Mouse (Mus musculus): ENCODE results near the gene Fndc3b.
"Not testable (repeated sequence)": the region's sequence is repeated elsewhere in the genome, so short reads cannot be mapped to it uniquely, and the experiment has no call there.

The Fndc3b gene

GRCm38 (mm10) chr3:27416786-27417185 is 294.3 kb downstream of the Fndc3b start:
- DNase-seq (ENCODE audit: low spot score): no peak

GRCm38 (mm10) chr3:27413566-27413965 is 297.5 kb downstream of the Fndc3b start:
- no peak for DNase-seq (ENCODE audit: low spot score)

DNA sequence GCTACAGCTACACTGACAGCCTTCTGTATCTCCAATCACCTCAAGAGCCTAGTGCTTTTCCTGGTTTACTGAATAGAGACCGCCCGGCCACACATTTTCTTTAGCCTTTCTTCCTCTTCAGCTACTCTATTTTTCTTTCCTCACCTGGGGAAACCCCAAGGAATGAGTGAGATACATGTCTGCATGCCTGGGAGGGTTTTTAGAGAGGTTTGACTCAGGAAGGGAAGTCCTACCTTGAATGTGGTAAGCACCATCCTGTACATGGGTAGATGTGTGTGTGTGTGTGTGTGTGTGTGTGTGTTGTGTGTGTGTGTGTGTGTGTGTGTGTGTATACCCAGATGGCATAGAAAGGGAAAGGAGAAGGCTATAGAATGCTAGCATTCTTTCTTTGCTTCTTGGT is 299.8 kb downstream of the Fndc3b start:
- no peak for DNase-seq (ENCODE audit: low spot score)

GRCm38 (mm10) chr3:27408564-27408963 is 302.5 kb downstream of the Fndc3b start:
- no peak for DNase-seq (ENCODE audit: low spot score)

DNA sequence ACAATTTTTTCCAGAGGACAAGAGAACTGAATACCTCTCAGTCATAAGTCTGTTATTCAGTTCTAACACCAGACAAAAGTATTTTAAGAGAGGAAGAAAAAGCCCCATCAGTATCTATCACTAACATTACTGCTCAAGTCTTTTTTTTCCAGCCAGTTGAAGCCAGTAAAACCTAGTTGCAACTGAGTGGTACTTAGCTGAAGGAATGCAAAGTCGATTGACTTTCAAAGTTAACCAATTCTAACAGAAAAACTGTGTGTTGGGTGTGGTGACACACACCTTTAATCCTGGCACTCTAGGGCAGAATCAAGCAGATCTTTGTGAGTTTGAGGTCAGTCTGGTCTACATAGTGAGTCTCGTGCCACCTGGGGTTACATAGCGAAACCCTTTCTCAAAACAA is 304.7 kb downstream of the Fndc3b start:
- DNase-seq (ENCODE audit: low spot score): no peak

DNA sequence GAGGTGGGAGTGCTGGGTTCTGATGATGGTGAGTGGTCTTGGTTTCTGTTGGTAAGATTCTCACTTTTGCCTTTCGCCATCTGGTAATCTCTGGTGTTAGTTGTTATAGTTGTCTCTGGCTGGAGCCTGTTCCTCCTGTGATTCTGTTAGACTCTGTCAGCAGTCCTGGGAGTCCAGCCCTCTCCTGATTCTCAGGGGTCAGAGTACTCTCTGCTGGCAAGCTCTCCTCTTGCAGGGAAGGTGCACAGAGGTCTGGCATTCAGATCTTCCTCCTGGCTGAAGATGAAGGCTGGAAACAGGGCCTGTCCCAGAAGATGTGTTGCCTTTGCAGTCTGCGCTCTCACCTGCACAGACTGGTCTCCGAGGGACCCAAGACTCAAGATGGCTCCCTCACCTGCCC is 310.1 kb downstream of the Fndc3b start:
- not testable (repeated sequence) for DNase-seq (ENCODE audit: low spot score)

DNA sequence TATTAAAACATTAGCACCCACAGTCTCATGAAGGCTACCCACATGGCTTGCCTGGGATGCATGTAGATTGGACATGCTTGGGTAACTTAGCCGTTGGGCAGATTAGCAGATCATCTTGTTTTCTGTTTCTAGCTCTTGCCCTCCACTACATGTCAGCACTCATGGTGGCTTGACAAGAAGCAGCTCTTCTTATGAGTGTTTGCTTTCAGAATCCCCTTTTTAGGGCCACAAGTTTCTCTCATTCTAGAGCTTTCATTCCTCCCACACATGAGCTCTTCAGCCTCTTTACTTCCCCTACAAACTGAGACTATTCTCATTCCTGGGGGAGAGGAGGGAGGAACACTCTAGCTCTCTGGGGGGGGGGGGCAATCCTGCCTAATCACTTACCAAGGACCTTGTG is 321.2 kb downstream of the Fndc3b start:
- no peak for DNase-seq (ENCODE audit: low spot score)

GRCm38 (mm10) chr3:27384836-27385235 is 326.3 kb downstream of the Fndc3b start:
- no peak for DNase-seq (ENCODE audit: low spot score)

DNA sequence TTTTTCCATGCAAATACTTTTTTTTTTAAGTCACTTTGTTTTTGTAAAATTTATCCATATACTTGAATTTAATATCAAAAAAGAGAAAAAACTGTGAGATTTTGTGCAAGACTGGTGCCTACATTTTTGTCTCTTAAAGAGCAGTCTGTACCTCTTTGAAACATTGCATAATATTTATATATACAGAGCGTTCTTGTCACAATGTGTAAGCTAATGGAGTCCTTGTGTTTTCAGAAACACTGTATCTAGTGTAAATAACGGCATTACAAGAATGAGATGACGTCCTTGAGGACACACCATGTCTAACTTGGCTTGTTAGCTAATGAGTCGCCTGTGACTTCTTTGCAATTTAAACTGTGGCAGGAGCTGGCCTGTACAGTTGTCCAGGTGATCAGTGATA is 333.2 kb downstream of the Fndc3b start:
- DNase-seq (ENCODE audit: low spot score): no peak

GRCm38 (mm10) chr3:27374396-27374795 is 336.7 kb downstream of the Fndc3b start:
- no peak for DNase-seq (ENCODE audit: low spot score)

GRCm38 (mm10) chr3:27371725-27372650 is 339.1 kb downstream of the Fndc3b start:
- no peak for DNase-seq (ENCODE audit: low spot score)

DNA sequence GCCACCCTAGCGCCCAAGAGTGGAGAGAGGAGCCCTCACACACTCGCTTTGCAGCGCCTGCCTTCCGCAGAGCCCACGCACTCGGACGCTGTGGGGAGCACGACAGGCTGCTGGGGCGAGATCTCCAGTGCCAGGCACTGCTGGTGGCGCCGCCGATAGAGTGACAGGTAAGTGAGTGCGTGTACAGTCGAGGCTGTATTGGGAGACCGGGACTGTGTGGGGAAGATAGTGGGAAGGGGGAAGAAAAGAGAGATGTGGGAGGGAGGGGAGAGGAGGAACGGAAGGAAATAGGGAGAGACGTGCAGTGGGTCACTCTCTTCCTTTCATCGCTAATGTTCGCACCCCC is 339.9 kb downstream of the Fndc3b start, which contains the start of gene Ghsr:
Gene Ghsr (plus strand): TSS at position 76 of the 346 bp plus-strand sequence.
- DNase-seq (ENCODE audit: low spot score): no peak

- DNase-seq (ENCODE audit: low spot score): no peak
Observed at GRCm38 (mm10) chr3:27370582-27371275, 340.4 kb downstream of the Fndc3b start.

DNA sequence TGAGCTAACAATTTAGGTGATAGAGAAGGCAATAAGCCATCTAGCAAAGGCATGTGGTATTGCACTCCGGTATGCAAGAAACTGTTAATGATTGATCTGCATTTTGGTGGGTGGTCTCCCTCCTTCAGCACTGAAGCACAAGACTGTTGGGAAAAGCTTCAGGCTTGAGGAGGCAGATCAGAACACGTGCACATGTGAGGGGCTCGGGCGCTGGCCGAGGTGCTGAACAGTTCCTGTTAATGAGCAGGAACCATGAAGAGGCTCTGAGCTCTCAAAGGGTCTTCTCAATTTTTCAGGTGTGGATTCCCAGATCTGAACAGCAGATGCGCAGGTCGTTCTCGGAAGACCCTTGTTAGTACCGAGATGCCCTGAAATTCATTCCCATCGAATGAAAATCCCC is 341.0 kb downstream of the Fndc3b start:
- DNase-seq (ENCODE audit: low spot score): no peak
